Mouse (Mus musculus): ENCODE results near the gene Nkx6-1. TPM values are rescaled to one million over a fixed set of nuclear protein-coding genes. Genes with fewer than 3 reads are reported as not detected.

Gene Nkx6-1
- total RNA-seq (2014; fragmentation: Nextera tagmentation) = 0.68 TPM in 1 of 2 replicates, not detected in the other
- total RNA-seq (2017) = 0.11 TPM in 1 of 2 replicates, not detected in the other
- not detected in 2 replicates for polyA plus RNA-seq (2012)

GRCm38 (mm10) chr5:101664945-101665615 lies at the start of gene Nkx6-1:
TSS of gene Nkx6-1 (minus strand) at chr5:101664996.
- H3K4me1 ChIP-seq (ENCODE audit: insufficient read depth, low read depth, low read length) = no peaks in the 10 kb centered on the region
- TF ChIP-seq GATA2 (IDR thresholded peaks at IDR 0.05; ENCODE audit: borderline replicate concordance, low read depth, low read length) (no peak), GATA1 (IDR thresholded peaks at IDR 0.05; ENCODE audit: borderline replicate concordance, low read length) (no peak), POLR2AphosphoS5 (IDR thresholded peaks at IDR 0.05; ENCODE audit: insufficient replicate concordance, low read depth, low read length) (no peak), CTCF (IDR thresholded peaks at IDR 0.05; ENCODE audit: low read depth, low read length) (no peak)
- H3K36me3 ChIP-seq (replicated peaks) = no peaks in the 10 kb centered on the region
- DNase-seq (ENCODE audit: low spot score) = no peak
- H3K9me3 ChIP-seq (replicated peaks) = peaks cover 62% of the 10 kb centered on the region
- H3K4me3 ChIP-seq (ENCODE audit: low read depth, low read length) = no peak within 1 kb of the TSS; the same call in 1 of the 2 replicates
- H3K27me3 ChIP-seq (ENCODE audit: insufficient read depth, low read length) = no peaks in the 10 kb centered on the region
- no peak for ATAC-seq (ENCODE audit: extremely low read depth, insufficient number of reproducible peaks, low FRiP score, poor library complexity, severe bottlenecking)

GRCm38 (mm10) chr5:101713064-101713613 lies 48.3 kb upstream of the Nkx6-1 start:
- H3K27me3 ChIP-seq (ENCODE audit: insufficient read depth, low read length) = no peaks in the 10 kb centered on the region
- ATAC-seq (ENCODE audit: extremely low read depth, insufficient number of reproducible peaks, low FRiP score, poor library complexity, severe bottlenecking) (no peak), DNase-seq (ENCODE audit: low spot score) (no peak)
- H3K9me3 ChIP-seq (replicated peaks) = peaks cover 55% of the 10 kb centered on the region
- no peak overlapping the region for H3K4me3 ChIP-seq (ENCODE audit: low read depth, low read length)
- TF ChIP-seq TAL1 (conservative IDR thresholded peaks at IDR 0.05; ENCODE audit: low read depth, low read length) (no peak), POLR2AphosphoS5 (IDR thresholded peaks at IDR 0.05; ENCODE audit: insufficient replicate concordance, low read depth, low read length) (no peak), GATA1 (IDR thresholded peaks at IDR 0.05; ENCODE audit: borderline replicate concordance, low read length) (no peak), GATA2 (IDR thresholded peaks at IDR 0.05; ENCODE audit: borderline replicate concordance, low read depth, low read length) (no peak), CTCF (IDR thresholded peaks at IDR 0.05; ENCODE audit: low read depth, low read length) (no peak)
- no peaks in the 10 kb centered on the region for H3K36me3 ChIP-seq (replicated peaks)
- H3K4me1 ChIP-seq (ENCODE audit: insufficient read depth, low read depth, low read length) = no peaks in the 10 kb centered on the region

GRCm38 (mm10) chr5:101703374-101704260 lies 38.8 kb upstream of the Nkx6-1 start:
- no peak for ATAC-seq (ENCODE audit: extremely low read depth, insufficient number of reproducible peaks, low FRiP score, poor library complexity, severe bottlenecking)
- Histone ChIP-seq H3K4me3 (ENCODE audit: low read depth, low read length) (no peak overlapping the region), H3K9me3 (replicated peaks) (peaks cover 38% of the 10 kb centered on the region), H3K36me3 (replicated peaks) (no peaks in the 10 kb centered on the region), H3K27me3 (ENCODE audit: insufficient read depth, low read length) (no peaks in the 10 kb centered on the region), H3K4me1 (ENCODE audit: insufficient read depth, low read depth, low read length) (no peaks in the 10 kb centered on the region)
- TF ChIP-seq POLR2AphosphoS5 (IDR thresholded peaks at IDR 0.05; ENCODE audit: insufficient replicate concordance, low read depth, low read length) (no peak), GATA2 (IDR thresholded peaks at IDR 0.05; ENCODE audit: borderline replicate concordance, low read depth, low read length) (no peak), GATA1 (IDR thresholded peaks at IDR 0.05; ENCODE audit: borderline replicate concordance, low read length) (no peak)
- no peak for DNase-seq (ENCODE audit: low spot score)

- no peak for DNase-seq (ENCODE audit: low spot score)
- H3K9me3 ChIP-seq (replicated peaks) = peaks cover 38% of the 10 kb centered on the region
- no peak for ATAC-seq (ENCODE audit: extremely low read depth, insufficient number of reproducible peaks, low FRiP score, poor library complexity, severe bottlenecking)
- no peaks in the 10 kb centered on the region for H3K27me3 ChIP-seq (ENCODE audit: insufficient read depth, low read length)
- TF ChIP-seq CTCF (IDR thresholded peaks at IDR 0.05; ENCODE audit: low read depth, low read length) (no peak), TAL1 (conservative IDR thresholded peaks at IDR 0.05; ENCODE audit: low read depth, low read length) (no peak), GATA1 (IDR thresholded peaks at IDR 0.05; ENCODE audit: borderline replicate concordance, low read length) (no peak), GATA2 (IDR thresholded peaks at IDR 0.05; ENCODE audit: borderline replicate concordance, low read depth, low read length) (no peak), POLR2AphosphoS5 (IDR thresholded peaks at IDR 0.05; ENCODE audit: insufficient replicate concordance, low read depth, low read length) (no peak)
- no peaks in the 10 kb centered on the region for H3K4me1 ChIP-seq (ENCODE audit: insufficient read depth, low read depth, low read length)
- H3K4me3 ChIP-seq (ENCODE audit: low read depth, low read length) = no peak overlapping the region
- no peaks in the 10 kb centered on the region for H3K36me3 ChIP-seq (replicated peaks)
Observed at GRCm38 (mm10) chr5:101702636-101703035, 37.8 kb upstream of the Nkx6-1 start.

- no peak overlapping the region for H3K4me3 ChIP-seq (ENCODE audit: low read depth, low read length)
- ATAC-seq (ENCODE audit: extremely low read depth, insufficient number of reproducible peaks, low FRiP score, poor library complexity, severe bottlenecking) = no peak
- no peak for DNase-seq (ENCODE audit: low spot score)
- TF ChIP-seq TAL1 (conservative IDR thresholded peaks at IDR 0.05; ENCODE audit: low read depth, low read length) = no peak
- TF ChIP-seq POLR2AphosphoS5 (IDR thresholded peaks at IDR 0.05; ENCODE audit: insufficient replicate concordance, low read depth, low read length) = no peak
- TF ChIP-seq CTCF (IDR thresholded peaks at IDR 0.05; ENCODE audit: low read depth, low read length) = no peak
- no peak for TF ChIP-seq GATA2 (IDR thresholded peaks at IDR 0.05; ENCODE audit: borderline replicate concordance, low read depth, low read length)
- no peak for TF ChIP-seq GATA1 (IDR thresholded peaks at IDR 0.05; ENCODE audit: borderline replicate concordance, low read length)
- no peaks in the 10 kb centered on the region for H3K36me3 ChIP-seq (replicated peaks)
- peaks cover 35% of the 10 kb centered on the region for H3K9me3 ChIP-seq (replicated peaks)
- no peaks in the 10 kb centered on the region for H3K27me3 ChIP-seq (ENCODE audit: insufficient read depth, low read length)
- H3K4me1 ChIP-seq (ENCODE audit: insufficient read depth, low read depth, low read length) = no peaks in the 10 kb centered on the region
Observed at GRCm38 (mm10) chr5:101700607-101701006, 35.8 kb upstream of the Nkx6-1 start.

- H3K4me3 ChIP-seq (ENCODE audit: low read depth, low read length) = no peak overlapping the region
- peaks cover 55% of the 10 kb centered on the region for H3K9me3 ChIP-seq (replicated peaks)
- ATAC-seq (ENCODE audit: extremely low read depth, insufficient number of reproducible peaks, low FRiP score, poor library complexity, severe bottlenecking) = no peak
- H3K27me3 ChIP-seq (ENCODE audit: insufficient read depth, low read length) = no peaks in the 10 kb centered on the region
- TF ChIP-seq GATA2 (IDR thresholded peaks at IDR 0.05; ENCODE audit: borderline replicate concordance, low read depth, low read length) (no peak), TAL1 (conservative IDR thresholded peaks at IDR 0.05; ENCODE audit: low read depth, low read length) (no peak), GATA1 (IDR thresholded peaks at IDR 0.05; ENCODE audit: borderline replicate concordance, low read length) (no peak), CTCF (IDR thresholded peaks at IDR 0.05; ENCODE audit: low read depth, low read length) (no peak), POLR2AphosphoS5 (IDR thresholded peaks at IDR 0.05; ENCODE audit: insufficient replicate concordance, low read depth, low read length) (no peak)
- DNase-seq (ENCODE audit: low spot score) = no peak
- H3K36me3 ChIP-seq (replicated peaks) = no peaks in the 10 kb centered on the region
- no peaks in the 10 kb centered on the region for H3K4me1 ChIP-seq (ENCODE audit: insufficient read depth, low read depth, low read length)
Observed at GRCm38 (mm10) chr5:101688581-101688980, 23.8 kb upstream of the Nkx6-1 start.
